Mouse (Mus musculus) liver, embryonic 14.5 days (tissue): ENCODE results near the gene Ankfy1.

ENCODE experiments used
- CTCF ChIP-seq: IDR thresholded peaks from 2 replicates; pipeline ENCODE4 v1.5.1; 2016; ENCODE audit warnings: antibody characterized with exemption, low read depth, control low read depth
- EP300 ChIP-seq: IDR thresholded peaks from 2 replicates; pipeline ENCODE4 v1.6.1; 2016; ENCODE audit warnings: antibody characterized with exemption, low read depth

- TF ChIP-seq CTCF (no peak), EP300 (no peak)
These were observed 71.0 kb downstream of the Ankfy1 start for GRCm38 (mm10) chr11:72760781-72761180.
